Comparison of ENCODE assay signal across 16 mouse cellular contexts in genomic region chr9:99744548-99744947, GRCm38 (mm10). TPM values are rescaled to one million over a fixed set of nuclear protein-coding genes. Genes with fewer than 3 reads are reported as not detected.
DNase-seq lines count a peak whose midpoint lies in the region; ATAC-seq and TF ChIP-seq lines count a peak whose summit lies in the region.
"Had no signal": no experiment of that assay in that cellular context is flagged by ENCODE, and none has a peak within 500 bp of the region (broad histone marks: within the 10 kb centered on the region; RNA-seq: fewer than 3 reads in every experiment).

No protein-coding gene starts in this region.

- no peak for TF ChIP-seq EP300 in liver, postnatal 0 days (IDR thresholded peaks at IDR 0.05; ENCODE audit: low read depth)

- DNase-seq in embryo, embryonic 11 days = peak; percentile 23
- DNase-seq in embryo, embryonic 9.5 days (ENCODE audit: extremely low spot score) = no peak
- peak; percentile 33 for DNase-seq in hindbrain, postnatal 0 days (ENCODE audit: low spot score)
- DNase-seq in retina, embryonic 14.5 days (ENCODE audit: low spot score) = peak; percentile 77
- no peak for DNase-seq in adrenal gland, adult 18-20 months (ENCODE audit: low spot score in 2 of 2)
- DNase-seq in liver, postnatal 0 days = no peak
- DNase-seq: adrenal gland, postnatal 25 days; cerebellum, adult 8-10 months; lung, adult 18-20 months had no signal

- H3K36me3 ChIP-seq in midbrain, embryonic 13.5 days = no peaks in the 10 kb centered on the region
- no peaks in the 10 kb centered on the region for H3K36me3 ChIP-seq in midbrain, embryonic 15.5 days (replicated peaks)
- no peaks in the 10 kb centered on the region for H3K36me3 ChIP-seq in hindbrain, postnatal 0 days (ENCODE audit: insufficient read depth, low read length)
- H3K36me3 ChIP-seq in liver, postnatal 0 days (replicated peaks; ENCODE audit: insufficient read depth, low read length) = no peaks in the 10 kb centered on the region
- H3K36me3 ChIP-seq: heart, embryonic 12.5 days had no signal

- H3K4me1 ChIP-seq in midbrain, embryonic 13.5 days (replicated peaks) = 0 out of 2 replicates have a peak, but pooled peaks cover 5% of the 10 kb centered on the region
- no peaks in the 10 kb centered on the region for H3K4me1 ChIP-seq in midbrain, embryonic 15.5 days
- H3K4me1 ChIP-seq in hindbrain, postnatal 0 days (ENCODE audit: insufficient read depth, low read length) = no peaks in the 10 kb centered on the region
- H3K4me1 ChIP-seq in liver, postnatal 0 days (ENCODE audit: insufficient read depth) = no peaks in the 10 kb centered on the region
- H3K4me1 ChIP-seq: heart, embryonic 12.5 days; megakaryocyte, embryonic 14.5 days had no signal

- H3K27ac ChIP-seq in midbrain, embryonic 13.5 days = no peak overlapping the region
- H3K27ac ChIP-seq in midbrain, embryonic 15.5 days = no peak overlapping the region
- no peak overlapping the region for H3K27ac ChIP-seq in hindbrain, postnatal 0 days
- H3K27ac ChIP-seq in liver, postnatal 0 days (ENCODE audit: low read depth) = no peak overlapping the region

- H3K9me3 ChIP-seq in midbrain, embryonic 13.5 days = no peaks in the 10 kb centered on the region; the same call in 1 of the 2 replicates
- H3K9me3 ChIP-seq in midbrain, embryonic 15.5 days = no peaks in the 10 kb centered on the region
- no peaks in the 10 kb centered on the region for H3K9me3 ChIP-seq in hindbrain, postnatal 0 days (ENCODE audit: low read length)
- no peaks in the 10 kb centered on the region for H3K9me3 ChIP-seq in liver, postnatal 0 days (ENCODE audit: low read length)

- H3K4me3 ChIP-seq in midbrain, embryonic 13.5 days (replicated peaks) = no peak overlapping the region
- H3K4me3 ChIP-seq in midbrain, embryonic 15.5 days = no peak overlapping the region
- H3K4me3 ChIP-seq in hindbrain, postnatal 0 days (ENCODE audit: low read length) = no peak overlapping the region
- H3K4me3 ChIP-seq in liver, postnatal 0 days (ENCODE audit: low read depth, low read length) = no peak overlapping the region
- H3K4me3 ChIP-seq: erythroblast, embryonic 14.5 days; heart, embryonic 12.5 days; megakaryocyte, embryonic 14.5 days had no signal

- TF ChIP-seq CTCF in hindbrain, postnatal 0 days (IDR thresholded peaks at IDR 0.05; ENCODE audit: low read depth) = no peak
- no peak for TF ChIP-seq CTCF in liver, postnatal 0 days (IDR thresholded peaks at IDR 0.05; ENCODE audit: low read depth)

- WGBS in midbrain, embryonic 13.5 days = 61% methylated on average over 5 of the region's 5 CpGs
- WGBS in midbrain, embryonic 15.5 days = 57% methylated on average over 5 of the region's 5 CpGs
- 38% methylated on average over 5 of the region's 5 CpGs for WGBS in hindbrain, postnatal 0 days
- WGBS in liver, postnatal 0 days (ENCODE audit: insufficient replicate concordance) = 82% methylated on average over 5 of the region's 5 CpGs

- no peak overlapping the region for H3K9ac ChIP-seq in midbrain, embryonic 13.5 days (replicated peaks)
- no peak overlapping the region for H3K9ac ChIP-seq in midbrain, embryonic 15.5 days
- H3K9ac ChIP-seq in hindbrain, postnatal 0 days (replicated peaks; ENCODE audit: low read length) = no peak overlapping the region
- no peak overlapping the region for H3K9ac ChIP-seq in liver, postnatal 0 days (replicated peaks)
- H3K9ac ChIP-seq: heart, embryonic 12.5 days had no signal

- H3K27me3 ChIP-seq in midbrain, embryonic 13.5 days = no peaks in the 10 kb centered on the region
- no peaks in the 10 kb centered on the region for H3K27me3 ChIP-seq in midbrain, embryonic 15.5 days (replicated peaks)
- no peaks in the 10 kb centered on the region for H3K27me3 ChIP-seq in hindbrain, postnatal 0 days (ENCODE audit: insufficient read depth, low read length)
- no peaks in the 10 kb centered on the region for H3K27me3 ChIP-seq in liver, postnatal 0 days (ENCODE audit: insufficient read depth, low read length)
- H3K27me3 ChIP-seq: heart, embryonic 12.5 days; megakaryocyte, embryonic 14.5 days had no signal

- ATAC-seq in midbrain, embryonic 13.5 days = peak; percentile 43; the same call in 1 of the 2 replicates
- no peak for ATAC-seq in midbrain, embryonic 15.5 days (replicated peaks)
- peak; percentile 70 for ATAC-seq in hindbrain, postnatal 0 days
- no peak for ATAC-seq in liver, postnatal 0 days
- ATAC-seq: inflammation-experienced regulatory T-cells, adult 6 months had no signal

- no peak overlapping the region for H3K4me2 ChIP-seq in midbrain, embryonic 13.5 days (replicated peaks)
- no peak overlapping the region for H3K4me2 ChIP-seq in midbrain, embryonic 15.5 days
- 0 out of 2 replicates have a peak overlapping the region, but pooled peaks have one; percentile 14 for H3K4me2 ChIP-seq in hindbrain, postnatal 0 days (ENCODE audit: low read depth, low read length)
- H3K4me2 ChIP-seq in liver, postnatal 0 days (ENCODE audit: low read depth, low read length) = no peak overlapping the region
- H3K4me2 ChIP-seq: heart, embryonic 12.5 days had no signal

RNA-seq across cellular contexts. Expression of gene Cldn18, which starts 27.5 kb away (rescaled TPM):
- polyA plus RNA-seq in midbrain, embryonic 13.5 days (2015; fragmentation: Nextera tagmentation; extraction: Ambion mirVana) = 0.12 TPM in 1 of 2 replicates, not detected in the other
- polyA plus RNA-seq in midbrain, embryonic 15.5 days (2015; fragmentation: Nextera tagmentation; extraction: Ambion mirVana) = not detected in 2 replicates
- not detected in 2 replicates for total RNA-seq in hindbrain, postnatal 0 days (2014; rRNA removed)
- polyA plus RNA-seq in hindbrain, postnatal 0 days (2015; fragmentation: Nextera tagmentation; extraction: Ambion mirVana) = not detected in 2 replicates
- not detected for total RNA-seq in adrenal gland, adult 18-20 months (2021)
- polyA plus RNA-seq in liver, postnatal 0 days (2015; fragmentation: Nextera tagmentation; extraction: Ambion mirVana) = 0.12 TPM in 1 of 2 replicates, not detected in the other
- total RNA-seq: adrenal gland, postnatal 25 days; left cerebral cortex, postnatal 10 days had no signal
- polyA plus RNA-seq: erythroblast, embryonic 14.5 days; heart, embryonic 12.5 days; inflammation-experienced regulatory T-cells, adult 6 months had no signal

Comparison
In these comparisons a context has a peak if more than half of its experiments do, and no peak if none do; other contexts are left out.
1. DNase-seq: peak in embryo, embryonic 11 days (single experiment), hindbrain, postnatal 0 days (single experiment) and retina, embryonic 14.5 days (single experiment); none in embryo, embryonic 9.5 days (single experiment), adrenal gland, adult 18-20 months (0 of 2) and liver, postnatal 0 days (single experiment).
2. ATAC-seq: peak in midbrain, embryonic 13.5 days (single experiment) and hindbrain, postnatal 0 days (single experiment); none in midbrain, embryonic 15.5 days (single experiment) and liver, postnatal 0 days (single experiment).